Mouse (Mus musculus): ENCODE data around the gene Hist1h2ae. TPM values are rescaled to one million over a fixed set of nuclear protein-coding genes. Genes with fewer than 3 reads are reported as not detected.
"Not testable (repeated sequence)": the region's sequence is repeated elsewhere in the genome, so short reads cannot be mapped to it uniquely, and the experiment has no call there.

Gene Hist1h2ae
- polyA plus RNA-seq, 1 experiment from 2014 or later = 46.5 TPM

DNA sequence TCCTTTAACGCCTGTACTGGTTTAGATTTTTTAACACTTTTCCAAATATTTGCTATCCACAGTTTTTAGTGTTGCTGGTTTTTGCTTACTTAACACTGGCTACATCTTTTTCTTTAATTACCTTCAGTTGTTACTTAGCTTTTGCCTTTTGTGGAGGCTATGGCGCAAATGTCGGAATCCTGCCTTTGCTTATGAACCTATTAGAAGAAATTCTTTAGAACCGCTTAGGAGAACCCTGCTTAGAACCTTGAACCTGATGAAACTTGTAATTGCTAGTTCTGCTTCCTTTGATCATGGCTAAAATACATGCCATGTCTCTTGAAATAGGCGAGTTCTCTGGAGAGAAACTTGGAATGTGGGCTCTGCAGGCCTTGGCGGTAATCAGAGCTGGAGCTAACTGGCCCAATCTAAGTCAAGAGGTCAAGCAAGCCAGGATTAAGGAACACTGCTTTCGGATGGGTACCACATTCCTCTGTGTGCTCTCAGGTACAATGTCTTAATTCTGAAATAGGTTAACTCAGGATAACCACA is 5.4 kb upstream of the Hist1h2ae start:
- H3K27ac ChIP-seq (ENCODE audit: low read length) = peak overlapping the region; percentile 81
- no peaks in the 10 kb centered on the region for H3K9me3 ChIP-seq (ENCODE audit: control insufficient read depth, low read length)
- H3K4me3 ChIP-seq (ENCODE audit: low read length) = peak overlapping the region; percentile 52
- no peaks in the 10 kb centered on the region for H3K27me3 ChIP-seq (replicated peaks; ENCODE audit: control insufficient read depth, insufficient read depth, low read length)
- 9% methylated on average over 7 of the region's 7 CpGs for WGBS
- peak overlapping the region; percentile 71 for H3K9ac ChIP-seq (ENCODE audit: low read depth, low read length)
- H3K36me3 ChIP-seq (ENCODE audit: control insufficient read depth, insufficient read depth, low read length) = no peaks in the 10 kb centered on the region
- peaks cover 9% of the 10 kb centered on the region; the same call in 1 of the 2 replicates for H3K4me1 ChIP-seq (ENCODE audit: control insufficient read depth, insufficient read depth, low read length)
- no peak for ATAC-seq
- peak overlapping the region; percentile 70 for H3K4me2 ChIP-seq (ENCODE audit: low read depth, low read length)

GRCm38 (mm10) chr13:23575864-23576313 is 4.9 kb upstream of the Hist1h2ae start:
- H3K9me3 ChIP-seq (ENCODE audit: control insufficient read depth, low read length); H3K4me1 ChIP-seq (ENCODE audit: control insufficient read depth, insufficient read depth, low read length); H3K27me3 ChIP-seq (replicated peaks; ENCODE audit: control insufficient read depth, insufficient read depth, low read length); H3K36me3 ChIP-seq (ENCODE audit: control insufficient read depth, insufficient read depth, low read length); ATAC-seq: not testable (repeated sequence)
- peak overlapping the region; percentile 71 for H3K9ac ChIP-seq (ENCODE audit: low read depth, low read length)
- H3K4me3 ChIP-seq (ENCODE audit: low read length) = peak overlapping the region; percentile 52
- H3K4me2 ChIP-seq (ENCODE audit: low read depth, low read length) = peak overlapping the region; percentile 70
- WGBS = 0% methylated on average over 9 of the region's 40 CpGs
- peak overlapping the region; percentile 81 for H3K27ac ChIP-seq (ENCODE audit: low read length)

- peak within 1 kb of the TSS; percentile 52 for H3K4me3 ChIP-seq (ENCODE audit: low read length)
- peaks cover 8% of the 10 kb centered on the region; the same call in 1 of the 2 replicates for H3K4me1 ChIP-seq (ENCODE audit: control insufficient read depth, insufficient read depth, low read length)
- peak within 1 kb of the TSS; percentile 70 for H3K4me2 ChIP-seq (ENCODE audit: low read depth, low read length)
- H3K9ac ChIP-seq (ENCODE audit: low read depth, low read length) = peak within 1 kb of the TSS; percentile 71
- under 1% methylated on average over 18 of the region's 18 CpGs for WGBS
- peak; percentile 61 for ATAC-seq
- no peaks in the 10 kb centered on the region for H3K27me3 ChIP-seq (replicated peaks; ENCODE audit: control insufficient read depth, insufficient read depth, low read length)
- H3K9me3 ChIP-seq (ENCODE audit: control insufficient read depth, low read length) = no peaks in the 10 kb centered on the region
- H3K36me3 ChIP-seq (ENCODE audit: control insufficient read depth, insufficient read depth, low read length) = no peaks in the 10 kb centered on the region
- H3K27ac ChIP-seq (ENCODE audit: low read length) = peak within 1 kb of the TSS; percentile 81
These were observed 4.3 kb upstream of the Hist1h2ae start, which contains the start of gene Hist1h3d for GRCm38 (mm10) chr13:23575271-23575851. TSS of gene Hist1h3d (plus strand) at chr13:23575763.

DNA sequence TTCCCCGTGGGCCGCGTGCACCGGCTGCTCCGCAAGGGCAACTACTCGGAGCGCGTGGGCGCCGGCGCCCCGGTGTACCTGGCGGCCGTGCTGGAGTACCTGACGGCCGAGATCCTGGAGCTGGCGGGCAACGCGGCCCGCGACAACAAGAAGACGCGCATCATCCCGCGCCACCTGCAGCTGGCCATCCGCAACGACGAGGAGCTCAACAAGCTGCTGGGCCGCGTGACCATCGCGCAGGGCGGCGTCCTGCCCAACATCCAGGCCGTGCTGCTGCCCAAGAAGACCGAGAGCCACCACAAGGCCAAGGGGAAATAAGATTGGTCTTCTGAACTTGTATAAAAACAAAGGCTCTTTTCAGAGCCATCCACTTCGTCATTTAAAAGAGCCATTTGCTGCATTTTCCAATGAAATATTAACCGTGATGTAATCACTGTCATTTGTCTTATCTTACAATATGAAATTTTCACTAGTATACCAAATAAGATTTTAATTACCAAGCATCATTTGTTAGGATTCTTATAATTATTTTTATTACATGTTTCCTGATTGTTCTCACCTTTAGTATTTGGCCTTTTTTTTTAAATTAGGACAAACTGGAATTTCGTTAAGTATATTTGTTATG is 3.6 kb upstream of the Hist1h2ae start:
- peak overlapping the region; percentile 93 for H3K27ac ChIP-seq (ENCODE audit: low read length)
- H3K4me3 ChIP-seq (ENCODE audit: low read length) = peak overlapping the region; percentile 36
- H3K9me3 ChIP-seq (ENCODE audit: control insufficient read depth, low read length); ATAC-seq; H3K36me3 ChIP-seq (ENCODE audit: control insufficient read depth, insufficient read depth, low read length); H3K27me3 ChIP-seq (replicated peaks; ENCODE audit: control insufficient read depth, insufficient read depth, low read length): not testable (repeated sequence)
- H3K9ac ChIP-seq (ENCODE audit: low read depth, low read length) = peak overlapping the region; percentile 60
- whole genome bisulfite sequencing = 3% methylated on average over 7 of the region's 39 CpGs
- peak overlapping the region; percentile 46 for H3K4me2 ChIP-seq (ENCODE audit: low read depth, low read length)
- H3K4me1 ChIP-seq (ENCODE audit: control insufficient read depth, insufficient read depth, low read length) = peaks cover 12% of the 10 kb centered on the region; the same call in 1 of the 2 replicates

DNA sequence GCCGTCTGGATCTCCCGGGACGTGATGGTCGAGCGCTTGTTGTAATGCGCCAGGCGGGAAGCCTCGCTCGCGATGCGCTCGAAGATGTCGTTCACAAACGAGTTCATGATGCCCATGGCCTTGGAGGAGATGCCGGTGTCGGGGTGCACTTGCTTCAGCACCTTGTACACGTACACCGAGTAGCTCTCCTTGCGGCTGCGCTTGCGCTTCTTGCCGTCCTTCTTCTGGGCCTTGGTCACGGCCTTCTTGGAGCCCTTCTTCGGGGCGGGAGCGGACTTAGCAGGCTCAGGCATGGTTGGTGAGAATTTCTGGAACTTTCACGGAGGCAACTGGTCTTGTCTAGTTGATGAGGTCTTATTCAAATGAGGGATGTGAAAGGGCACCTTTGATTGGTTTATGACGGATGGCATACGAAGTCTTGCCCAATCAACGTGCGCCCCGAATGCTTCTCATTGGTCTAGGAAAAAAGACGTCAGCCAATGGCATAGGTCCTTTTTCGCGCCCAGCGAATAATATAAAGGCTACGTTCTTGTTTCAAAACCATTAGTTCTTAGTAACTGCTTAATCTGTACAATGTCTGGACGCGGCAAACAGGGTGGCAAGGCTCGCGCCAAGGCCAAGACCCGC is 3.0 kb upstream of the Hist1h2ae start, which contains the start of the genes Hist1h2bf and Hist1h2ad:
TSS of gene Hist1h2bf (minus strand) at position 299 of the 627 bp plus-strand sequence.
TSS of gene Hist1h2ad (plus strand) at position 484 of the 627 bp plus-strand sequence.
- not testable (repeated sequence) for H3K27me3 ChIP-seq (replicated peaks; ENCODE audit: control insufficient read depth, insufficient read depth, low read length); H3K9me3 ChIP-seq (ENCODE audit: control insufficient read depth, low read length); H3K36me3 ChIP-seq (ENCODE audit: control insufficient read depth, insufficient read depth, low read length)
- WGBS = under 1% methylated on average over 32 of the region's 42 CpGs
- H3K4me3 ChIP-seq (ENCODE audit: low read length) = peak within 1 kb of the TSS; percentile 51
- ATAC-seq = peak; percentile 87
- peaks cover 12% of the 10 kb centered on the region; the same call in 1 of the 2 replicates for H3K4me1 ChIP-seq (ENCODE audit: control insufficient read depth, insufficient read depth, low read length)
- peak within 1 kb of the TSS; percentile 68 for H3K4me2 ChIP-seq (ENCODE audit: low read depth, low read length)
- H3K9ac ChIP-seq (ENCODE audit: low read depth, low read length) = peak within 1 kb of the TSS; percentile 70
- H3K27ac ChIP-seq (ENCODE audit: low read length) = peak within 1 kb of the TSS; percentile 93

DNA sequence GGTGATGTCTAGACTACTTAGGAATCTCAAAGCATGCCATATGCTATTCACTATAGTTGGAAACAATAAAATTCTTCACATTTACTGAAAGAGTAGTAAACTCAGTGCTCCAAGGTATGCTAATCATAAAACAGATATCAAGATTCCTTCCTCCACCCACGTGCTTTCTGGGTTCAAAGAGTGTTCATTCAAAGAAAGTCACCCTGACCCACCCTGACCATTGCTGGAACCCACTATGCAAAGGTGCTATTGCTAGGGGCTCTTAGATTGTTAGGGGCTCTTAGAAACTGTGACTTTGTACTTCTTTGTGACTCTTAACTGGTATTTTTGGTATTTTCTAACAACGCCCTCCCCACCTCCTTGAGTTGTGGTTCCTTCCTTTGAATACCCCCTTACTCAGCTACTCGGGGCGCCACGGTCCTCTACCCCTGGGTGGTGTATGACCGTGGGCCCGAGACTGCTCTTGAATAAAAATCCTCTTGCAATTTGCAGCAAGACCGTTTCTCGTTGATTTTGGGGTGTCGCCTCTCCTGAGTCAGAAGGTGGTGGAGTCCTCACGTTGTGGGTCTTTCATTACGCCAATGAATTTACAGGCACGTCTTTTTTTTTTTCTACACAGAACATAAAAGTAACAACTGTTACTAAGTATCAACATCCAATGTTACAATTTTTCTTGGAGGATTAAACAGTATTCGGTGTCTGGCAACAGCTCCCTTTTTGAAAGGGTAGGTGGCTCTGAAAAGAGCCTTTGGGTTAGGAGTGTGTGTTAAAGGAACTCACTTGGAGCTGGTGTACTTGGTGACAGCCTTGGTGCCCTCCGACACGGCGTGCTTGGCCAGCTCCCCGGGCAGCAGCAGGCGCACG is 2.2 kb upstream of the Hist1h2ae start:
- WGBS = 9% methylated on average over 17 of the region's 20 CpGs
- Histone ChIP-seq H3K27ac (ENCODE audit: low read length) (peak overlapping the region; percentile 93), H3K4me1 (ENCODE audit: control insufficient read depth, insufficient read depth, low read length) (peaks cover 12% of the 10 kb centered on the region; the same call in 1 of the 2 replicates), H3K9ac (ENCODE audit: low read depth, low read length) (peak overlapping the region; percentile 70), H3K4me2 (ENCODE audit: low read depth, low read length) (peak overlapping the region; percentile 68), H3K4me3 (ENCODE audit: low read length) (peak overlapping the region; percentile 51)
- H3K27me3 ChIP-seq (replicated peaks; ENCODE audit: control insufficient read depth, insufficient read depth, low read length); ATAC-seq; H3K36me3 ChIP-seq (ENCODE audit: control insufficient read depth, insufficient read depth, low read length); H3K9me3 ChIP-seq (ENCODE audit: control insufficient read depth, low read length): not testable (repeated sequence)

DNA sequence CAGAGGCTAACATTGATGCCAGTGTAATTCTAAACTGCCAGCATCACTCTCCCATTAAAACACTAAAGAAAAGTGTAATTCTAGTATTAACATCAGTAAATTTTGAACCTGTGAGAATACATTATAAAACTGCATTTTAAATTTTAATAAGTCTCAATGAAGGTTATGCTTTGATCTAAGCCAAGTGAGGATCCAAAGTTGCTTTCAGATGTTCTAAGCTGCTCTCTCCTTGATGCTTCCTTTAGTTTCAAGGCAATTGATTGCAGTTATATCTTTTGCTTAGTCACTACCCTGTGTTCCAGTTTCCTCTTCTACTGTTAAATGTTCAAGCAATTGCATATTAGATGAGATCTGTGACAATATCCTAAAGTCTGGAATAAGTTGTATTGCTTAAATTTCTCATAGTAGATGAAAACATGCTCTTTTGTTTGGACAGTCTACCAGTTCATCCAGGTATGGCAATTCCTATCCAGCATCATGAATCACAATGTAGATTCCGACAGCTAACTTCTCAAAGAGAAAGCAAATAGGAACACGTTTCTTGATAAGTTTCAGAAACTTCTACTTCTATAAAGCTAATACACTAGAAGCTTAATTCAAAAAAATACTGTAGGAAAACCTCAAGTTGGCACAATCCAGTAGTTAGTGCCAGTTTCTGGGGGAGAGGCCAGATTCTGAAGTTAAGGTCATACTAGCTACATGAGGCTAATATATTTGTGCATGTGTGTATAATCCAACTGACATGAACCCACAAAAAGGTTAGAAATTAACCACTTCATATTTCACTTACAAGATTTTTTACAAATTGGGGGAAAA is 1.4 kb upstream of the Hist1h2ae start:
- ATAC-seq = no peak

DNA sequence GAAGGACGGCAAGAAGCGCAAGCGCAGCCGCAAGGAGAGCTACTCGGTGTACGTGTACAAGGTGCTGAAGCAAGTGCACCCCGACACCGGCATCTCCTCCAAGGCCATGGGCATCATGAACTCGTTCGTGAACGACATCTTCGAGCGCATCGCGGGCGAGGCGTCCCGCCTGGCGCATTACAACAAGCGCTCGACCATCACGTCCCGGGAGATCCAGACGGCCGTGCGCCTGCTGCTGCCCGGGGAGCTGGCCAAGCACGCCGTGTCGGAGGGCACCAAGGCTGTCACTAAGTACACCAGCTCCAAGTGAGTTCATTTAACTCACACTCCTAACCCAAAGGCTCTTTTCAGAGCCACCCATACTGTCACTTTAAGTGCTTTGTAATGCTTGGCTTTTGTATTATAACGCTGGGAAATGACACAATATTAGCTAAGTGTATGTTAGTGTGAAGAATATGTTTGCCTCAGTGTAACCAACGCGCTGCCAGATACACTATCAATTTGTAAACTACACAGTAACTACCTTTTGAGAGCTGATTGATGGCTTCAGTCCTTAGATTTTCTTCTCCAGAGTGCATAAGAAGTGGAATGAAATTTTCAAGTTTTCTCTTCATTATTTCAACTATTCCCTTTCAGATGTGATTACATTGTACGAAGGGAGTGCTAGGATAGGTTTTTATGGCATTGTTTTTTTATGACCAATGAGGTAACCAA is 641 bp upstream of the Hist1h2ae start:
- H3K27me3 ChIP-seq (replicated peaks; ENCODE audit: control insufficient read depth, insufficient read depth, low read length); H3K36me3 ChIP-seq (ENCODE audit: control insufficient read depth, insufficient read depth, low read length); ATAC-seq; H3K4me1 ChIP-seq (ENCODE audit: control insufficient read depth, insufficient read depth, low read length); H3K9me3 ChIP-seq (ENCODE audit: control insufficient read depth, low read length): not testable (repeated sequence)
- peak overlapping the region; percentile 51 for H3K4me3 ChIP-seq (ENCODE audit: low read length)
- peak overlapping the region; percentile 92 for H3K27ac ChIP-seq (ENCODE audit: low read length)
- H3K9ac ChIP-seq (ENCODE audit: low read depth, low read length) = peak overlapping the region; percentile 72
- WGBS = under 1% methylated on average over 11 of the region's 34 CpGs
- peak overlapping the region; percentile 68 for H3K4me2 ChIP-seq (ENCODE audit: low read depth, low read length)

More for the DNA sequence above, 1.4 kb upstream of the Hist1h2ae start:
- Histone ChIP-seq H3K27ac (ENCODE audit: low read length) (peak overlapping the region; percentile 89), H3K36me3 (ENCODE audit: control insufficient read depth, insufficient read depth, low read length) (no peaks in the 10 kb centered on the region), H3K9me3 (ENCODE audit: control insufficient read depth, low read length) (no peaks in the 10 kb centered on the region), H3K9ac (ENCODE audit: low read depth, low read length) (peak overlapping the region; percentile 72; the same call in 1 of the 2 replicates), H3K4me3 (ENCODE audit: low read length) (peak overlapping the region; percentile 51), H3K27me3 (replicated peaks; ENCODE audit: control insufficient read depth, insufficient read depth, low read length) (no peaks in the 10 kb centered on the region), H3K4me2 (ENCODE audit: low read depth, low read length) (peak overlapping the region; percentile 68), H3K4me1 (ENCODE audit: control insufficient read depth, insufficient read depth, low read length) (peaks cover 12% of the 10 kb centered on the region; the same call in 1 of the 2 replicates)
- 20% methylated on average over 2 of the region's 2 CpGs for WGBS
